Mouse (Mus musculus) gonadal fat pad, adult 2 months (tissue): Measurements from ENCODE around the gene Isoc2a. TPM values are rescaled to one million over a fixed set of nuclear protein-coding genes. Genes with fewer than 3 reads are reported as not detected.
A peak's percentile ranks its signal among the peaks of the same experiment; 100 is the strongest.
"Not testable (repeated sequence)": the region's sequence is repeated elsewhere in the genome, so short reads cannot be mapped to it uniquely, and the experiment has no call there.

ENCODE experiments used
- DNase-seq: peaks from one replicate; pipeline ENCODE4 v3.0.0-alpha.2; 2012; ENCODE audit warnings: low read depth
- polyA plus RNA-seq: library from polyadenylated mRNA; depleted of rRNA; stranded (reverse); fragments of >200 nt; gene quantifications from 2 replicates; pipeline ENCODE4 v1.2.3, GENCODE M21; 2012

Gene Isoc2a
- polyA plus RNA-seq, 1 experiment = 35.4 TPM

DNA sequence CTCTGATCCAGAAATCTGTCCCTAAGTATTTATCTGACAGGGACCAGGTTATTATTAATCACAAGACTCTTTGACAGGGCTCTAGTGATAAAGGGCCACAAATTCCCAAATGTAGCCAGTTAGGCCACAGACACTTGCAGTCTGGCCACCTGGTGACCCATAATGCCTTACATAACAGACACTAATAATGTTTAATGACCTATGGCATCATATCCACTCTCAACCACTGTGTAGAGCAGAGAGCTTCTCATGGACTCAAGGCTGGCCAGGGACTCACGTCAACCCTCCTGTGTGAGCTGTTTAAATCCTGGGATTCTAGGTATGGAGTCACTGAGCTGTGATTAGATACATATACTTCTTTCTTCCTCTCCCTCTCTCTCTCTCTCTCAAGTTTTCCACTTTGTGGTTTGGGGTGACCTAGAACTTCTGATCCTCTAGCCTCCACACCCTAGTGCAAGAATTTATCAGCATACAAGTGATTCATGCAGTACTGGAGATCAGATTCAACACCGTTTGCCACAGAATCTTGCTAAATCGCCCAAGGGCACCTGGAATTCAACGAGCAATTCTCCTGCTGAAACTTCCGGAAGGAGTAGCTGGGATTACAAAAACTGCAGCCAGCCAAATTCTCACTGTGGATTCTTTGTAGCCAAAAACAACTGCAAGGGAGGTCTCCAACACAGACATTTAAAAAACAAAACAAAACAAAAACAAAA lies 12.7 kb upstream of the Isoc2a start:
- DNase-seq = no peak

- DNase-seq = no peak
Observed at GRCm38 (mm10) chr7:4865090-4865489, 11.9 kb upstream of the Isoc2a start.

- peak; percentile 98 for DNase-seq
Observed at GRCm38 (mm10) chr7:4865579-4866493, 11.1 kb upstream of the Isoc2a start.

DNA sequence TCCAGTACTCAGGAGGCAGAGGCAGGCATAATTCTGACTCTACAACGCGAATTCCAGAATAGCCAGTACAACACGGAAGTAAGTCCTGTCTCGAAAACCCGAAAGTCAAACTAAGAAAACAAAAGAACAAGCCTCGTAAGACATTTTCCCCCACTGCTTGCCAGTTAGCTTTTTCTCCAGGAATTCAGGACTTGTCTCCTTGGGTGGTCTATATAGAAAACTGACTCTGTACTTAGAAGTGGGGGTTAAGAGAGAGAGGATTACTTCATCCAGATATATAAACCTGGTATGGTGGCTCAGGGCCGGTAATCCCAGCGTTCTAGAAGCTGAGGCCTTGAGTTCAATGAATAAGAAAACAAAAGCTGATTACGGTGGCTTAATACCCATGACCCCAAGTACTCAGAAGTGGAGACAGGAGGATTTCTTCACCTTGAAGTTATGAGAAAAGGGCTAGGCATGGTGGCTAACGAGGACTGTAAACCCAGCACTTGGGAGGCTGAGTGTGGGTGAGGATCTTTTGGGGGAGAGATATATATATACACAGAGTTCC lies 10.2 kb upstream of the Isoc2a start:
- DNase-seq = no peak

DNA sequence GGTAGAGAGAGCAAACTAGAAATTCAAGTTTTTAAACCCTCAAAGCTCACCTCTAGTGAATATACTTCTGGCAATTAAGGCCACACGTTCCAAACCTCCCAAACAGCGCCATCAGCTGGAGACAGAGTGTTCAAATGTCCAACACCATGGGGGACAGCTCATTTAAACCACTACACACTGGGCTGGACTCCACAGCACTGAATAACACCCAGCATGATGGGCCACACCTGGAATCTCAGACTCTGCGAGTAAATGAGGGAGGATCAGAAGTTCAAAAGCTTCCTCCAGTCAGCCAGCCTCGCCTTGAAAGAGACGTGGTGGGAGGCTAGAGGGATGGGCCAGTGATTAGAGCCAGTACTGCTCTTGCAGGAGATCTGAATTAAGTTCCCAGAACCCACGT lies 6.8 kb upstream of the Isoc2a start, which contains the start of gene Isoc2b:
Isoc2b (minus strand) TSS at position 126 of the 400 bp plus-strand sequence.
- no peak for DNase-seq

DNA sequence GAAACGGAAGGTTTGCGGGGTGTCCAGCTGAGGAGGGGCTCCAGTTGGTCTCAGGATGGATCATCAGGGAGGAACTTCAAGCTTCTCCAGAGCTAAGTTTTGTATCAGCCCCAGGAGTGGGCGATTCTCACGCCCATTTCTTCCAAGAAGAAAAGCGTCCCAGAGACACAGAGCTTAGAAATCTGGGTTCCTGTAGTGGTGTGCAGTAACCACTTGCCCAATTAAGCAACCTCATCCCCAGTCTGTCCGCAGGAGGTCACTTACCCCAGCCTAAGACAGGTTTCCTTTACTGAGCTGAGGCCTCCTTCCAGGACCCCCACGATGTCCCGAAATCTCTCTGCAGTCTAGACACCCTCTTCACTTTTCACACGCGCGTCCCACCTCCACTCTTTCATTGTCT lies 273 bp downstream of the Isoc2a start:
- no peak for DNase-seq

- DNase-seq = no peak
Observed at GRCm38 (mm10) chr7:4878186-4878585, 1.2 kb downstream of the Isoc2a start.

- not testable (repeated sequence) for DNase-seq
Observed at GRCm38 (mm10) chr7:4879036-4879435, 2.1 kb downstream of the Isoc2a start.

DNA sequence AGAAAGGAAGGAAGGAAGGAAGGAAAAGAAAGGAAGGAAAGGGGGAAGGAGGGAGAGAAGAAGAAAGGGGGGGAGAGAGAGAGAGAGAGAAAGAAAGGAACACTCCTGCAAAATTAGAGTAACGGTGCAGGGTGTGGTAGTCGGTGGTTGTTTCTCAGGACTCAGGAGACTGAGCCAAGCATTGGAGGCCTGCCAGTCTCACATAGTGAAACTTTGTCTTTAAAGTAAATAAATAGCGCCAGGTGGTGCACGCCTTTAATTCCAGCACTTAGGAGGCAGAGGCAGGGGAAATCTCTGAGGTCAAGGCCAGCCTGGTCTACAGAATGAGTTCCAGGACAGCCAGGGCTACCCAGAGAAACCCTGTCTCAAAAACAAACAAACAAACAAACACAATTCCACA lies 9.7 kb downstream of the Isoc2a start:
- no peak for DNase-seq

GRCm38 (mm10) chr7:4895186-4895585 lies 18.2 kb downstream of the Isoc2a start:
- no peak for DNase-seq

DNA sequence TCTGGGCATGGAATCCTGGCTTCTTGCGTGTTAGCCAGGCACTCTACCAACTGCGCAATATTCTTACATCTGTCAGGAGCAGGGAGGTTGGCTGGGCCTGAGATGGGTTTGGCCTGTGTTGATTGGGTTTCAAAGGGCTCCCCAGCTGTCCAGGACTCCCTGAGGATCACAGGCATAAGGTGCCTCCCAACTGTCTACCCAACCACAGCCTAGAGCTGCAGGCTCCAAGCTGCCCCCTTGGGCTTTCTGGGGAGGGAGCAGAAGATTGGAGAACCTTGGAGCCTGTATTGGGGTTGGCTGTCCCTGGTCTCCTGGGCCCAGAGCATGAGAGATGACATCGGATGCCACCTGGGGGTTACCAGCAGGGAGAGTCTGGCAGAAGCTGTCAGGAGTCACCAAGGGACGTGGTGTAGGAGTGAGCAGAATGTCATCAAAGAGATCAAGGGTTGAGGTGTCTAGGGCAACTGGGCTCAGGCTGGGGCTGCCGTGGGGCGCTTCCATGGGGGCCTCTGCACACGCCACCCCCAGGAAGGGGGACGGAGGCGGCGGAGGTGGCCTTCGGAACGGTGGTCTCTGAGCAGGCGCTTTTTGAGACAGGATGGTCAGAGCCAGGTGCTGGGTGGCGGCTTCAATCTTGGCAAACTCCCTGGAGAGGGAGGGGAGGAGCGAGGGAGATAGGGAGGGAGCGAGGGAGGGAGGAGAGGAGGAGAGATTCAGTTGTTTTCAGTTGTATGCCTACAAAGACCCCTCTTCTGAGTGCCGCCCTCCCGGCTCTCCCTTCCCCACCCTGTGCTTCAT lies 22.1 kb downstream of the Isoc2a start:
- DNase-seq = no peak

GRCm38 (mm10) chr7:4899649-4900522 lies 22.9 kb downstream of the Isoc2a start:
- DNase-seq = no peak

DNA sequence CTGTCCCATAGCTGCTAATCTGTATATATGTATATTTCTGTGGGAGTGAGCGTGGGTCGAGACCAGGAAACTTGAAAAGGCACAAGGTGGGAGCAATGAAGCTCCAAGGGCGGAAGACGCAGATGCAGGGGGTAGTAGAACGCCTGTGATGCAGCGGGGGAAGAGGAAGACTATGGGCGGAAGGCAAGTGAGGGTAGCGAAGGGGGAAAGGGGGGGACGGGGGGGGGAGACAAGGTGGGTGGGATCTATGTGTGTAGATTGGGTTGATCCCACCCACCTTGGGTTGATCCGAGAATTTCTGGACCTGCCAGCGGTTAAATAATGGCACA lies 23.5 kb downstream of the Isoc2a start:
- no peak for DNase-seq

DNA sequence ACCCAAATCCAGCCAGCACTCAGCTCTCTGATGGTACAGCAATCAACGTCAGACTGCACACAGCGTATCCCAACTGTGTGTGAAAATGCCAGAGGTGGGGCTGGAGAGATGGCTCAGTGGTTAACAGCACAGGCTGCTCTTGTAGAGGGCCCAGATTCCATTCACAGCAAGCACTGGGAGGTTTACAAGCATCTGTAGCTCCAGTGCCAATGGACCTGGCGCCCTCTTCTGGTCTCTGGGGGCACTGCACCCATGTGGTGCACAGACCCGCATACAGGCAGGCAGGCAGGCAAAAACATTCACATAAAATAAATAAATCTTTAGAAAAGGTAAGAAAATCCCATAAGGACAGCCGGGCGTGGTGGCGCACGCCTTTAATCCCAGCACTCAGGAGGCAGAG lies 24.2 kb downstream of the Isoc2a start:
- no peak for DNase-seq

GRCm38 (mm10) chr7:4902404-4902803 lies 25.5 kb downstream of the Isoc2a start:
- no peak for DNase-seq

GRCm38 (mm10) chr7:4906466-4906950 lies 29.6 kb downstream of the Isoc2a start, which contains the start of gene Gm36210:
TSS of gene Gm36210 (minus strand) at chr7:4906516.
- no peak for DNase-seq

DNA sequence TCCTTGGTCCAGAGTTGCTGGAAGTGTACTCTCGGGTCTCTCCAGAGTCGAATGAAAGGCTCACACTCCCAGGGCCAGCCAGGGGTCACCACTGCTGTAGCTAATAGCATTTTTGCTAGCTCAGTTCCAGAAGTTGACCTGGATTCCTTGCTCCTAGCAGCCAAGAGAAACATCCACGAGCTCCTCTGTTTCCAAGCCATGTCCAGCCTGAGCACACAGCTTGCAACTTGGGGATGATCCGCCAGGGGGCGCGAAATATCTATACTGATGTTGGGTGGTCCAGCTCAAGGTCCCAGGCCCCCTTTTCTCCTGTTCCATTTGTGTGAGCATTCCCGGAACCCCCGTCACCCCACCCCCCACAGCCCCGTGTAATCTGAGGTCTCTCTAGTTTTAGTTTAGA lies 34.6 kb downstream of the Isoc2a start:
- DNase-seq = no peak

GRCm38 (mm10) chr7:4912248-4912647 lies 35.3 kb downstream of the Isoc2a start:
- no peak for DNase-seq

DNA sequence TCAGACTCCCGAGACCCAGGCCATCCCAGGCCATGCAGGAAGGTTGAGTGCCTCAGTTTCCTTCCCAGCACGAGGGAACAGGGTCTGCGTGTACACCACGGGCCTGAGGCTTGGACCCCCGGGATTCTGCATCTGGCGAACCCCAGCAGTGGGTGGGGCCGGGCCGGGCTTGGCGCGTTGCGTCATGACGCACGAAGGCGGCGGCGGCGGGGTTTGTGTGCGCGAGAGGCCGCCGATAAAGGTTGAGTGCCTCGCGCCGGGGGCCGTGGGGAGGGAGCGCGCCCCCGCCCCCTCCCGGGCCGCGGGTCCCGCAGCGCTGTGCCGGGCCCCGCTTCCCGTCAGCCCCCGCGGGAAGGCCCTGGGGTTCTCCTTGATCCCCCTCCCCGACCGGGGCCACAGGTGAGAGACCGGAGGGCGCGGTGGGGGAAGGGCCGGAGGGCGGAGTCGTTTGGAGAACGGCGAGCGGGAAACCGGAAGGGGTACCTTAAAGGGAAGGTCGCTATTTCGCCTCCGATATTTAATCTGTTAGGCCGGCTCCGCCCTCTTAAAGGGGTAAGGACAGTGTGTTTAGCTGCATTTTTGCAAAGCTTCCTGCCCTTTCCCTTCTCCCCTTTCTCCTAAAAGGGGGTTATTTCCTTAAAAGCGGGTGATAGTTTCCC lies 38.2 kb downstream of the Isoc2a start, which contains the start of gene Zfp628:
Zfp628 (plus strand) TSS at position 211 of the 659 bp plus-strand sequence.
- peak; percentile 52 for DNase-seq
